Mouse (Mus musculus) spleen, postnatal 10 days (tissue): ENCODE results near the gene Pipox.

Experiments
- DNase-seq, 2 experiments: peaks; one replicate each; pipeline ENCODE4 v3.0.0; 2021 to 2022; ENCODE audit warnings: low spot score in 2 of 2

The Pipox gene

GRCm38 (mm10) chr11:77875847-77876759 is 17.8 kb downstream of the Pipox start:
- no peak for DNase-seq

- no peak for DNase-seq
Observed at GRCm38 (mm10) chr11:77875269-77875668, 18.6 kb downstream of the Pipox start.

- DNase-seq, result no peak
Observed at GRCm38 (mm10) chr11:77874685-77875231, 19.1 kb downstream of the Pipox start.

- no peak for DNase-seq
Observed at GRCm38 (mm10) chr11:77873116-77873515, 20.8 kb downstream of the Pipox start.

GRCm38 (mm10) chr11:77872685-77873084 is 21.2 kb downstream of the Pipox start:
- no peak for DNase-seq

GRCm38 (mm10) chr11:77872236-77872635 is 21.7 kb downstream of the Pipox start:
- no peak for DNase-seq

GRCm38 (mm10) chr11:77871436-77871835 is 22.5 kb downstream of the Pipox start:
- DNase-seq, result no peak

- no peak for DNase-seq
Observed at GRCm38 (mm10) chr11:77867419-77868083, 26.3 kb downstream of the Pipox start.

GRCm38 (mm10) chr11:77864771-77865170 is 29.1 kb downstream of the Pipox start:
- no peak for DNase-seq

- DNase-seq, result no peak
Observed at GRCm38 (mm10) chr11:77862887-77863286, 31.0 kb downstream of the Pipox start.

- no peak for DNase-seq
Observed at GRCm38 (mm10) chr11:77860947-77861346, 32.9 kb downstream of the Pipox start.

- DNase-seq, result no peak
Observed at GRCm38 (mm10) chr11:77858589-77858988, 35.3 kb downstream of the Pipox start.

GRCm38 (mm10) chr11:77857089-77857488 is 36.8 kb downstream of the Pipox start:
- no peak for DNase-seq

GRCm38 (mm10) chr11:77855396-77855795 is 38.5 kb downstream of the Pipox start:
- DNase-seq, result no peak

- no peak for DNase-seq
Observed at GRCm38 (mm10) chr11:77854641-77855040, 39.3 kb downstream of the Pipox start.

GRCm38 (mm10) chr11:77852941-77853668 is 40.8 kb downstream of the Pipox start:
- DNase-seq, result no peak

GRCm38 (mm10) chr11:77852195-77852594 is 41.7 kb downstream of the Pipox start:
- DNase-seq, result no peak

- no peak for DNase-seq
Observed at GRCm38 (mm10) chr11:77851483-77852010, 42.3 kb downstream of the Pipox start.

- DNase-seq, result no peak
Observed at GRCm38 (mm10) chr11:77850401-77851244, 43.3 kb downstream of the Pipox start.

- DNase-seq, result no peak
Observed at GRCm38 (mm10) chr11:77849151-77849550, 44.7 kb downstream of the Pipox start.

GRCm38 (mm10) chr11:77848131-77848530 is 45.8 kb downstream of the Pipox start:
- DNase-seq, result no peak
